Mouse (Mus musculus): ENCODE data around the gene Fbxo30.
A peak's percentile ranks its signal among the peaks of the same experiment; 100 is the strongest.
"Not testable (repeated sequence)": the region's sequence is repeated elsewhere in the genome, so short reads cannot be mapped to it uniquely, and the experiment has no call there.

Fbxo30 gene

GRCm38 (mm10) chr10:11280578-11281463, at the start of gene Fbxo30:
TSS of gene Fbxo30 (plus strand) at chr10:11281330.
- DNase-seq (ENCODE audit: low spot score in 2 of 2) = peak; percentile 90 to 91

DNA sequence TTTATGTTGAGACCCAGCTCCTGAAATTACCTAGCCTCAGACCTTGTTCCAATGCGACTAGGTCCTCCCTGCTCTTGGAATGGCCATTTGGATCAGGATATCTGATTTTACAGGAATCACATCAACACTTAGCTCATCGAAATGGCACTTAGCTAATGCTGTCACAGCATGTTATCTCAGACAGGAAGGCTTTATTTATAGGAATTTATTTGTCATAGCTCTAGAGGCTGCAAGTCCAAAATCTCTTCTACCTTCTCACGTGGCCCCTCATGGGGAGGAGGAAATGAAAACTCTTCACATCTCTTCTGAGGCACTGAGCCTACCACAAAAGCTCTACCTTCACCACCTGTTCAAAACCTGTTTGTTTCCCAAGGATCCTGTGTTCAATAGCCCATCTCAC, 47.9 kb upstream of the Fbxo30 start:
- no peak for DNase-seq (ENCODE audit: low spot score in 2 of 2)

GRCm38 (mm10) chr10:11242988-11243387, 38.1 kb upstream of the Fbxo30 start:
- DNase-seq (ENCODE audit: low spot score in 2 of 2) = not testable (repeated sequence)

GRCm38 (mm10) chr10:11248210-11248609, 32.9 kb upstream of the Fbxo30 start:
- DNase-seq (ENCODE audit: low spot score in 2 of 2) = no peak

- no peak for DNase-seq (ENCODE audit: low spot score in 2 of 2)
Measured at GRCm38 (mm10) chr10:11250247-11250997, 30.7 kb upstream of the Fbxo30 start.

DNA sequence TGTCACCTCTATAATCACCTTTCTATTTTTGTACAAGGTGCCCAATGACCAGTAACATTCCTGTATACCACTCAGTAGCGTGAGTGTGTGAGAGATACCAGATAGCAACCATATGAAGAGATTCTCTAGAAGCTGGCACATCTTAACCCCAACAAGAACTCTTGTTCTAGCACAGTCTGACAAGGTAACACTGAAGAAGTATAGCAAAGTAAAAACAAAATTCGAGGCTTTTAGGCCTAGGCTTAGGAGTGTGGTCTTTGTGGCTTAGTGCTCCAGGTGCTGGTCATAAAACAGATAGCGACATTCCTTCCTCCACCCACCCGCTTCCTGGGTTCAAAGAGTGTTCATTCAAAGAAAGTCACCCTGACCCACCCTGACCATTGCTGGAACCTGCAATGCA, 27.5 kb upstream of the Fbxo30 start:
- not testable (repeated sequence) for DNase-seq (ENCODE audit: low spot score in 2 of 2)

DNA sequence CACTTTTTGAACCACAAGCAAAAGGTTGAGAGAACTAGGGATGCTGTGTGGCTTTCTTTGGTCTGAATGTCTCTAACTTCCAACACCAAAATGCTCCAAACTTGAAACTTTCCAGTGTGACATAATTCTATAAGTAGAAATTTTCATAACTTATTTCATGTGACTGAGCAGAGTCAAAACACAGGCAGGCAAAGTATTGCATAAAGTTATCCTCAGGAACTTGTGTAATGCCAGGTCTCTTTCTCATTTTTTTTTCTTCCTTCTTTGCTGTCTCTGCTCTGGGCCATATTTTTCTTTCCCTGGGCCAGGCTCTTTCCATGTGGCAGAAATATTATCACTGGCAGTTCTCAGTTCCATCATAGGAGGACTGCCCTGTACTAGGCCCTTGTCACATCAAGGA, 21.0 kb upstream of the Fbxo30 start:
- no peak for DNase-seq (ENCODE audit: low spot score in 2 of 2)

GRCm38 (mm10) chr10:11262292-11262691, 18.8 kb upstream of the Fbxo30 start:
- DNase-seq (ENCODE audit: low spot score in 2 of 2) = not testable (repeated sequence)

GRCm38 (mm10) chr10:11263795-11264194, 17.3 kb upstream of the Fbxo30 start:
- not testable (repeated sequence) for DNase-seq (ENCODE audit: low spot score in 2 of 2)

DNA sequence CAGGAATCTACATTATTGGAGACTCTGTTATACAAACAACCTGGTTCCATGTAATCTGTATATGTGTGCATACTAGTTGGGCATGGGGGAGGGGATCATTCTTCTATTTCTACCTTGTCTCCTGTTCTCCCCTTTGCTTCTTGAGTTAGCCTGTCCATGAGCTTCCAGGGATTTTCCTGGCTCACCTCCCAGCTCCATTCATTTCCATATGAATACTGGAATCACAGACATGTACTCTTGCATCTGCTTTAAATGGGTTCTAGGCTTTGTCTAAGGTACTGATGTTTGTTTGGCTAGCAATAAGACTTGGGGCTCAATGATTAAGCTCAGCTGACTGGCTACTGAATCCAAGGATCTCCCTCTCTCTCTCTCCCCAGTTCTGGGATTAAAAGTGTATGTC, 12.0 kb upstream of the Fbxo30 start:
- no peak for DNase-seq (ENCODE audit: low spot score in 2 of 2)

DNA sequence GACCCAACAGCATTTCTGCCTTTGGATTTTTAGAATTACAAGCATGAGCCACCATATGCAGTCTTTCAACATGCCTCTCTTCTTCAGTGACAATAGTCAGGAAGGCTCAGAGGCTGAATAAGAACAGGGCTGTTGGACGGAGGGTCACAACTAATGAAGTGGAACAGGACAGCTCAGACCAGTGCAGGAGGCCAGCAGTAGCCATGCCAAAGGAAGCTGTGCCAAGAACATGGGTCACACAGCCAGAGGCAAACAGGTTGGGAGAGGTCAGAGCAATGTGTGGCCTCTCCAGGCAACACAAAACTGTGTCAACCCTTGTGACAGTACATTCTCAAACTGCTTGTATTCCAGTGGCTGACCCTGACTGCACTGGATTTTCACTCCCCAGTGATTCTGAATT, 6.7 kb upstream of the Fbxo30 start:
- peak; percentile 31 to 32 for DNase-seq (ENCODE audit: low spot score in 2 of 2)

GRCm38 (mm10) chr10:11280235-11280577, 924 bp upstream of the Fbxo30 start:
- DNase-seq (ENCODE audit: low spot score in 2 of 2) = no peak

- peak; percentile 47 to 49 for DNase-seq (ENCODE audit: low spot score in 2 of 2)
Measured at GRCm38 (mm10) chr10:11281498-11282305, 572 bp downstream of the Fbxo30 start.

GRCm38 (mm10) chr10:11282306-11282631, 1.1 kb downstream of the Fbxo30 start:
- no peak for DNase-seq (ENCODE audit: low spot score in 2 of 2)

DNA sequence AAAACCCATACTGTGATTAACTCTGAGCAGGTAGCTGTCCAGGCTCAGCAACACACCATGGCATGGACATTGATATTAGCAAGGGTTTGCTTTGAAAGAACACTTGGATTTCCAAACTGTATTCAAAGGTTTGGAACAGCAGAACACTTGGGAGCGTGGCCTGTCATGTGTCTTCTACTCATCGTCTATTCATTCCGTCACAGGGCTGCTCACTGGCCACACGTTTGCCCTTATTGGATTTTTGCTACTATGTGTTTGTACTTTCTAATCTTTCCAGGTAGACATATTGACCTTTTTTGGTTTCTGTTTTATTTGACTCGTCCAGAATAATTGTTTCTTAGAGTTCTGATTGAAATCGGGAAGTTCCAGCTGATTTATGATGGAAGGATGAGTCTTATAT, 17.3 kb downstream of the Fbxo30 start:
- no peak for DNase-seq (ENCODE audit: low spot score in 2 of 2)

DNA sequence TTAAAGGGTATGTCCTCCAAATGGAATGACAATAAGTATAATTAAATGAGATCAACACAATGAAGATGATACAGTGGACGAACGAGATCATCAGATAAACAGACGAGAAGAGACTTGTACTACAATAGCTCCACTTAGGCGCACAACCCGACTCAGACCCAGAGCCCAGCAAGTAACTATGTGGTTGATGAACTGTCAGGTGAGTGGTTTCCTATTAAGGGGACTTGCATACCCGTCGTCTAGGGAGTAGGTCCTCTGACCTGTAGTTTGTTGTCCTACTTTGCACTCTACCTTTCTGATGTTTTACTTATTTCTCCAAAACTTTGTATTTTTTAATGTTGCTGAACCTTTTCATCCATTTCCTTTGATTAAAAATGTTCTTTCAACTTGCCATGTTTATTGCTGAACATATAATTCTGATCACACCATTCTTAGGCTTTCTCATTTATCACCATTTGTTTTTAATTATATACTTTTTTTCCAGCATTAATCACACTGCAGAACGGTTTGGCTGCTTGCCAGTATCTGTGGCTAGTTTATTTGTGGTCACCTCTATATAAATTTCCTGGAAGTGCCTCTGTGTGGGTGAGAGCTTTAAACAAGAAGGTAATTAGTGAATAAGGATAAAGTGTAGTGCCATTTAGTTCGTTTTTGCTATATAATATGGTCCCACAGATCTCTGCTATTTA, 24.4 kb downstream of the Fbxo30 start:
- peak in 1 of 2 experiments; percentile 23 for DNase-seq (ENCODE audit: low spot score in 2 of 2)

GRCm38 (mm10) chr10:11306054-11306367, 24.9 kb downstream of the Fbxo30 start:
- no peak for DNase-seq (ENCODE audit: low spot score in 2 of 2)

DNA sequence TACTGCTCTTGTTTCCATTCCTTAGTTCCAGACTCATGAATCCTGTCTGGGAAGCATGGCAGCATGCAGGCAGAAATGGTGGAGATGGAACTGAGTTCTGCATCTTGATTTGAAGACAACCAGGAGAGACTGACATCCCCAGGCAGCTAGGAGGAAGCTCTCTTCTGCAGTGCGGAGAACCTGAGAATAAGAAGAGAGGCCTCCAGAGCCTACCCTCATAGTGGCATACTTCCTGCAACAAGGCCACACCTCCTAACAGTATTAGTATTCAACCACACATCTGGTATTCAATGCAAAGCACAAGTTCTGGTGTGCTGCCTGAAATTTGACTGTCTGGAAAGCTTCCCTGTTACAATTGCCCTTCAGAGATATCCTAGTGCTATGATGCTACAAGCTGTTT, 28.7 kb downstream of the Fbxo30 start:
- DNase-seq (ENCODE audit: low spot score in 2 of 2) = no peak

- DNase-seq (ENCODE audit: low spot score in 2 of 2) = no peak
Measured at GRCm38 (mm10) chr10:11310481-11310880, 29.4 kb downstream of the Fbxo30 start.

- not testable (repeated sequence) for DNase-seq (ENCODE audit: low spot score in 2 of 2)
Measured at GRCm38 (mm10) chr10:11317856-11318454, 36.8 kb downstream of the Fbxo30 start.

GRCm38 (mm10) chr10:11319446-11319970, 38.4 kb downstream of the Fbxo30 start:
- no peak for DNase-seq (ENCODE audit: low spot score in 2 of 2)
